Mouse (Mus musculus) spleen, postnatal 4 days (tissue): ENCODE data around the gene Hpd.

Source experiments
- DNase-seq, 2 experiments: peaks; one replicate each; pipeline ENCODE4 v3.0.0; 2022; ENCODE audit warnings: low spot score in 2 of 2

Hpd gene

GRCm38 (mm10) chr5:123148073-123148722, 34.3 kb downstream of the Hpd start:
- DNase-seq = peak in 1 of 2 experiments; percentile 65

- DNase-seq = peak in 1 of 2 experiments; percentile 62
These were observed 35.0 kb downstream of the Hpd start for GRCm38 (mm10) chr5:123147569-123147968.

- DNase-seq = no peak
These were observed 36.2 kb downstream of the Hpd start for GRCm38 (mm10) chr5:123146357-123146756.

- peak in 1 of 2 experiments; percentile 66 for DNase-seq
These were observed 37.6 kb downstream of the Hpd start for GRCm38 (mm10) chr5:123144746-123145590.

- no peak for DNase-seq
These were observed 38.4 kb downstream of the Hpd start for GRCm38 (mm10) chr5:123143971-123144745.

GRCm38 (mm10) chr5:123143251-123143970, 39.1 kb downstream of the Hpd start:
- no peak for DNase-seq

- peak; percentile 69 to 85 for DNase-seq
These were observed 40.1 kb downstream of the Hpd start, which contains the start of gene Setd1b for GRCm38 (mm10) chr5:123142161-123143157. TSS of gene Setd1b (plus strand) at chr5:123142193.

- peak in 1 of 2 experiments; percentile 83 for DNase-seq
These were observed 40.9 kb downstream of the Hpd start for GRCm38 (mm10) chr5:123141555-123142160.

GRCm38 (mm10) chr5:123140694-123141554, 41.6 kb downstream of the Hpd start:
- peak; percentile 89 to 93 for DNase-seq

GRCm38 (mm10) chr5:123139722-123140627, 42.6 kb downstream of the Hpd start:
- DNase-seq = no peak

- DNase-seq = peak; percentile 84 to 91
These were observed 43.4 kb downstream of the Hpd start for GRCm38 (mm10) chr5:123138953-123139721.

GRCm38 (mm10) chr5:123138230-123138911, 44.2 kb downstream of the Hpd start:
- peak in 1 of 2 experiments; percentile 83 for DNase-seq

- no peak for DNase-seq
These were observed 44.7 kb downstream of the Hpd start for GRCm38 (mm10) chr5:123137910-123138229.

- DNase-seq = peak; percentile 80 to 88
These were observed 45.2 kb downstream of the Hpd start for GRCm38 (mm10) chr5:123137044-123137909.

GRCm38 (mm10) chr5:123136361-123137043, 46.0 kb downstream of the Hpd start:
- DNase-seq = peak; percentile 81 to 86
